Mouse (Mus musculus): ENCODE results near the gene Pacs1. TPM values are rescaled to one million over a fixed set of nuclear protein-coding genes. Genes with fewer than 3 reads are reported as not detected.
"Not testable (repeated sequence)": the region's sequence is repeated elsewhere in the genome, so short reads cannot be mapped to it uniquely, and the experiment has no call there.

The Pacs1 gene
- polyA plus RNA-seq, 1 experiment from 2014 or later: 33.9 TPM

DNA sequence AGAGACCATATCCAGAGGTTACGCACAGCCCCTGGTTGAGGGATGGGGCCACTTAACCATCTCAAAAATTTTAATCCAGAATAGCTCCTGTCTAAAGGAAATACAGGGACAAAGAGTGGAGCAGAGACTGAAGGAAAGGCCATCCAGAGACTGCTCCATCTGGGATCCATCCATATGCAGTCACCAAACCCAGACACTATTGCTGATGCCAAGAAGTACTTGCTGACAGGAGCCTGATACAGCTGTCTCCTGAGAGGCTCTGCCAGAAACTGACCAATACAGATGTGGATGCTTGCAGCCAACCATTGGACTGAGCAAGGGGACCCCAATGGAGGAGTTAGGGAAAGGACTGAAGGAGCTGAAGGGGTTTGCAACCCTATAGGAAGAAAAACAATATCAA lies 35.9 kb downstream of the Pacs1 start:
- H3K36me3 ChIP-seq: not testable (repeated sequence)

DNA sequence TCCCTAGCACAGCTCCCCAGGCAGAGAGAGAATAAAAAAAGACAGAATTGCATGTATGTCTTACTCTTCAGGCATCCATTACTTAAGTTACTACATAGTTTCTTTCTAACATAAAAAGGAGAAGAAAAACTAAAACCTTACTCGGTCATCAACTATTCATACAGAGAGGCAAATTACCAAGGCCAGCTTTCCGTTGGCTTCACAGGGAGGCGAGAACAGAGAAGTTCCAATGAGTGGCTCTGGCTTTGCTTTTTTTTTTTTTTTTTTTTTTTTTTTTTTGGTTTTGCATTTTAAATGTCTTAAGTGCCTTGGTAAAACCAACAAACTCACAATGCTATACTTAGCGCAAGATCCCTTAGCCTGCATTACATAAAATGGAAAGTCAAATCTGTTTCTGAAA lies 40.2 kb downstream of the Pacs1 start:
- WGBS: 90% methylated on average over 4 of the region's 4 CpGs
- Histone ChIP-seq H3K4me3 (no peak overlapping the region), H3K9me3 (no peaks in the 10 kb centered on the region), H3K4me2 (no peak overlapping the region), H3K27ac (no peak overlapping the region), H3K9ac (no peak overlapping the region), H3K36me3 (no peaks in the 10 kb centered on the region), H3K27me3 (no peaks in the 10 kb centered on the region), H3K4me1 (replicated peaks) (no peaks in the 10 kb centered on the region)
- no peak for ATAC-seq (ENCODE audit: low FRiP score)

More for the DNA sequence above, 35.9 kb downstream of the Pacs1 start:
- H3K9ac ChIP-seq; H3K4me1 ChIP-seq (replicated peaks); H3K9me3 ChIP-seq; H3K4me3 ChIP-seq; H3K4me2 ChIP-seq; ATAC-seq (ENCODE audit: low FRiP score); H3K27me3 ChIP-seq; H3K27ac ChIP-seq: not testable (repeated sequence)
- WGBS: 100% methylated on average over 1 of the region's 1 CpGs

DNA sequence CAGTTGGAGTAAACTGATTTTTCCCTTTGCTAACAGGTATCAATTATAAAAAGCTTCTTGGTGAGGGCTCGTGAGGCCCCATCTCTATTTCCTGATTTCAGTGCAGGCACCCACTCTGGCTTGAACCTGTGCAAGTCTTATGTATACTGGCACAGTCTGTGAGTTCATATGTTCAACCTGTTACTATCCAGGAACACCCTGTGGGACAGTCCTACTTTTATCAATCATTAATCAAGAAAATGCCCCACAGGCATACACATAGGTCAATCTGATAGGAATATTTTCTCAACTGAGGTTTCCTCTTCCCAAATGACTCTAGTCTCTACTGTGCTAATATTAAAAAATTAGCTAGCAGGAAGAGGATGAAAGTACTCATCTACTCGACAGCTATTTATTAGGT lies 42.8 kb downstream of the Pacs1 start:
- 84% methylated on average over 2 of the region's 2 CpGs for WGBS
- no peak overlapping the region for H3K4me2 ChIP-seq
- no peaks in the 10 kb centered on the region for H3K36me3 ChIP-seq
- H3K9ac ChIP-seq: no peak overlapping the region
- H3K27me3 ChIP-seq: no peaks in the 10 kb centered on the region
- no peak overlapping the region for H3K27ac ChIP-seq
- H3K4me1 ChIP-seq (replicated peaks): no peaks in the 10 kb centered on the region
- ATAC-seq (ENCODE audit: low FRiP score): no peak
- H3K9me3 ChIP-seq: no peaks in the 10 kb centered on the region
- H3K4me3 ChIP-seq: no peak overlapping the region

DNA sequence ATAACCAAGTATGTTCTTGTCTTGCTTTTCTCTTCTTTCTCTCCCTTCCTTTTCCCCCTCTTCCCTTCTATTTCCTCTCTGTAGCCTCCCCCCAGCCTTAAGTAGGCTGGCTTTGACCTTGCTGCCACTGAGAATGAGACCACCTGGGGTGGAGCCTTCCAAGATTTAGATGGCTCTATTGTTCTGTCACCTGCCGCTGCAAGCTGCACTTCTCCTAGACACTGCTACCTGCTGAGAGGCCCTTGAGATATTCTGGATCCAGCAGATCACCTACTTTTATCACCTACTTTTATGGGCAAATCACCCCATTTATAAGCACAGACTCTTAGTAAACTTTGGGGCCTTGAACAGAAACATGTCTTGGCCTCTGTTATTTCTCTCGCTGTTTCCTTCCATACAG lies 48.3 kb downstream of the Pacs1 start:
- no peaks in the 10 kb centered on the region for H3K4me1 ChIP-seq (replicated peaks)
- H3K4me3 ChIP-seq: no peak overlapping the region
- no peak for ATAC-seq (ENCODE audit: low FRiP score)
- H3K27me3 ChIP-seq: no peaks in the 10 kb centered on the region
- H3K4me2 ChIP-seq: no peak overlapping the region
- H3K36me3 ChIP-seq: no peaks in the 10 kb centered on the region
- WGBS: 38% methylated on average over 2 of the region's 2 CpGs
- no peak overlapping the region for H3K9ac ChIP-seq
- H3K9me3 ChIP-seq: no peaks in the 10 kb centered on the region
- no peak overlapping the region for H3K27ac ChIP-seq

DNA sequence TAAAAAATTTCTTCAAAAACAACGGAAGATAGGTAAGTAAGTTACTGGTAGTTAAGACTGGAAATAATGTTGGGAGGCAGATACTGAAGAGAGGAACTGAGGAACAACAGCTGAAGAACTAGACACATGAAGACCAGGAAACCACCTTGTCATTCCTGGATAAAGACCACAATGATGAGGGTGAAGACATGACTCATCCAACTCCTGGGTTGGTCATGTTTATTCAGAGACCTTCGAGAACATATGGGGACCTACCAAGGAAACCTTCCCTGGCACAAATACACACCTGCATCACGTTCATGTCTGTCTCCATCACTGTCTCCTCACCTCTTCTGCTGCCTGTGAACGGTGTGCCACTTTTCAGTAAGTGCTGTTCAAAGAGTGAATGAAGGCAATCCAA lies 48.8 kb downstream of the Pacs1 start:
- Histone ChIP-seq H3K4me3 (no peak overlapping the region), H3K9me3 (no peaks in the 10 kb centered on the region), H3K4me2 (no peak overlapping the region), H3K9ac (no peak overlapping the region), H3K27me3 (no peaks in the 10 kb centered on the region), H3K36me3 (no peaks in the 10 kb centered on the region), H3K4me1 (replicated peaks) (no peaks in the 10 kb centered on the region), H3K27ac (no peak overlapping the region)
- no peak for ATAC-seq (ENCODE audit: low FRiP score)
- WGBS: 89% methylated on average over 4 of the region's 4 CpGs

DNA sequence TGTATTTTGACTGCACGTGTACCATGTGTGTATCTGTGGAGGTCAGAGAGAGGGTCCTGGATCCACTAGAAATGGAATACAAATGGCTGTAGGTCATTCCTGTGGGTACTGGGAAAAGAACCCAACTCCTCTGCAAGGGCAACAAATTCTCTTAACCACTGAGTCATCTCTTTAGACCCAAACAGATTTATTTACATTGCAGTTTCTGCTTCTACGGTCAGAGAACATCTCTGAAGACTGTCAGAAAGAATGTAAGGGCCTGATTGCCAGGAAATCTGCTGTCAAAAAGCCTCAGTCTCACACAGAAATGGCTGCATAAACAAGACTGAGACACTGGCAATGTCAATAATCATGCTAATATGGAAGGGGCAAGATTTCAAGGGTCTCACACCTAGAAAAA lies 51.0 kb downstream of the Pacs1 start:
- Histone ChIP-seq H3K27me3 (no peaks in the 10 kb centered on the region), H3K36me3 (no peaks in the 10 kb centered on the region), H3K9me3 (no peaks in the 10 kb centered on the region), H3K4me1 (replicated peaks) (no peaks in the 10 kb centered on the region), H3K4me2 (no peak overlapping the region), H3K27ac (no peak overlapping the region), H3K4me3 (no peak overlapping the region), H3K9ac (no peak overlapping the region)
- WGBS: 89% methylated on average over 2 of the region's 2 CpGs
- no peak for ATAC-seq (ENCODE audit: low FRiP score)

DNA sequence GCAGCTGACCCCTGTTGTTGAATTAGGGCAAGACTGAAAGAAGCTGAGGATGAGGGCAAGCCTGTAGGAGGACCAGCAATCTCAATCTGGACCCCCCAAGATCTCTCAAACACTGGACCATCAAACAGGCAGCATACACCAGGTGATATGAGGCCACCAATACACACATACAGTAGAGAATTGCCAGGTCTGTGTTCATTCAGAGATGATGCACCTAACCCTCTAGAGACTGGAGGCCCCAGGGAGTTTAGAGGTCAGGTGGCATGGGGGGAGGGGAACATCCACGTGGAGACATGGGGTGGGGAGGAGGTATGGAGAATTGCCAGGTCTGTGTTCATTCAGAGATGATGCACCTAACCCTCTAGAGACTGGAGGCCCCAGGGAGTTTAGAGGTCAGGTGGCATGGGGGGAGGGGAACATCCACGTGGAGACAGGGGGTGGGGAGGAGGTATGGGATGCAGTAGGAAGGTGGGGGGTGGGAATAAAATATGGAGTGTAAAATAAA lies 51.6 kb downstream of the Pacs1 start:
- not testable (repeated sequence) for H3K9me3 ChIP-seq; H3K27me3 ChIP-seq; H3K36me3 ChIP-seq; ATAC-seq (ENCODE audit: low FRiP score); H3K9ac ChIP-seq; H3K4me3 ChIP-seq; H3K27ac ChIP-seq; H3K4me2 ChIP-seq; H3K4me1 ChIP-seq (replicated peaks)
- WGBS: 31% methylated on average over 2 of the region's 2 CpGs

DNA sequence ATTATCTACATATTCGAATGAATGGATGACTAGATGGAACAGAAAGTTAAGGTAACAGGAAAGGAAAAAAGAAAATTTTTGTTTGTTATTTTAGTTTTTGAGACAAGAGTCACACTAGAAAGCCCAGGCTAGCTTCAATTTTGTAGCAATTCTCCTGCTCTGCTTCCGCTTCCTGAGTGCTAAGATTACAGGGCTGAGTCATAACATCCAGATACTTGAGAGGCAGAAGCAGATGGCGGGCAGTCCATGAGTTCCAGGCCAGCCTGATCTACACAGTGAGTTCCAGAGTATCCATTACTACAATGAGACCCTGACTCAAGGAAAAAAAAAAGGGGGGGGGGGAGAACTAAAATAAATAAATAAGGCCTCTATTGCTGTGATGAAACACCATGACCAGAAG lies 52.5 kb downstream of the Pacs1 start:
- H3K36me3 ChIP-seq: peaks cover 1% of the 10 kb centered on the region
- H3K9me3 ChIP-seq: no peaks in the 10 kb centered on the region
- no peak overlapping the region for H3K9ac ChIP-seq
- H3K4me1 ChIP-seq (replicated peaks): no peaks in the 10 kb centered on the region
- H3K27me3 ChIP-seq: no peaks in the 10 kb centered on the region
- H3K4me3 ChIP-seq: no peak overlapping the region
- WGBS: 90% methylated on average over 3 of the region's 3 CpGs
- ATAC-seq (ENCODE audit: low FRiP score): no peak
- no peak overlapping the region for H3K4me2 ChIP-seq
- no peak overlapping the region for H3K27ac ChIP-seq

DNA sequence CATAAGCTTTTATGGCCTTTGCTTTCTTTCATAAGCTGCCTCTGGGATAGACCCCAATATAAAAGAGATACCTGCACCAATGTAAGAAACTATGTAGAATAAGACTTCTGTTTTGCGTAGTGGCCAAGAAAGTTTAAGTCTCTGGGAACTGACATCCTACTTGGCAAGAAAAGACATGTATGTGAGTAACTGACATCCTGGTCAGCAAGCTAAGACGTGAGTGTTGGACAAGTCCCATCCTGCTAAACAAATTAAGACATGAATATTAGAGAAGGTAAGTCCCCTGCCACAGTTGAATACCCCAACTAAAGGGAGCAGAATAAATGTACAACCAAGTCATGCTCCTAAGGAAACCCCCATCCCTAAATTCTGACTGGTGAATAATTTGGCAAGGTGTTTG lies 71.2 kb downstream of the Pacs1 start:
- 94% methylated on average over 2 of the region's 2 CpGs for WGBS
- Histone ChIP-seq H3K4me3 (no peak overlapping the region), H3K9ac (no peak overlapping the region), H3K27me3 (no peaks in the 10 kb centered on the region), H3K4me1 (replicated peaks) (no peaks in the 10 kb centered on the region), H3K4me2 (no peak overlapping the region), H3K36me3 (no peaks in the 10 kb centered on the region), H3K9me3 (no peaks in the 10 kb centered on the region), H3K27ac (no peak overlapping the region)
- no peak for ATAC-seq (ENCODE audit: low FRiP score)

DNA sequence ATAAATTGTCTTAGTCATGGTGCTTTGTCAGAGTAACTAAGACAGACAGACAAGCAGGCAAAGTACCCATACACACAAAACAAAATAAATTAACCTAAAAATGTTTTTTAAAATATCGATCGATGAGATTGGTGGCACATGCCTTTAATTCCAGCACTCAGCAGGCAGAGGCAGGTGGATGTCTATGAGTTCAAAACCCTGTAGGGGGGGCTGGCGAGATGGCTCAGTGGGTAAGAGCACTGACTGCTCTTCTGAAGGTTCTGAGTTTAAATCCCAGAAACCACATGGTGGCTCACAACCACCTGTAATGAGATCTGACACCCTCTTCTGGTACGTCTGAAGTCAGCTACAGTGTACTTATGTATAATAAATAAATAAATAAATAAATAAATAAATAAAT lies 72.3 kb downstream of the Pacs1 start:
- ATAC-seq (ENCODE audit: low FRiP score); H3K27ac ChIP-seq; H3K4me2 ChIP-seq; H3K36me3 ChIP-seq; H3K9ac ChIP-seq; H3K4me3 ChIP-seq; H3K27me3 ChIP-seq; H3K9me3 ChIP-seq; H3K4me1 ChIP-seq (replicated peaks): not testable (repeated sequence)
- 96% methylated on average over 4 of the region's 4 CpGs for WGBS

DNA sequence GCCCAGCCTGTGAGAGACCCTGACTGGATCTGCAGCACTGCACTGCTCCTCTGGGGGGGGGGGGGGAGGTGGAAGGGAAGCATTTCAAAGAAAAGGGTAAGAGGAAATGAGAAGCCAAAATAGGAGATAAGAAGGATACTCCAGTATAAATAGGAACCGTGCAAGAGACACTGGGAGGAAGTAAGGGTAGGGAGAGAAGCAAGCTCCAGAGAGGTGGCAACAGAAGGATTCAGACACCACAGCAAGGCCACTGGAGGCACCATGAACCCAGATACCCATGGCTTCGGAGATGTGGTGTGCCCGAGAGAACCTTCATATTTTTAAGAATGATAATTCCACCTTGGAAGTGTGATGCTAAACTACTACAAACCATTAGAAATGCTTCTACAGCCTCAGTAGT lies 74.4 kb downstream of the Pacs1 start:
- Histone ChIP-seq H3K9me3 (no peaks in the 10 kb centered on the region), H3K36me3 (no peaks in the 10 kb centered on the region), H3K27ac (no peak overlapping the region), H3K4me1 (replicated peaks) (no peaks in the 10 kb centered on the region), H3K27me3 (no peaks in the 10 kb centered on the region), H3K4me3 (no peak overlapping the region), H3K9ac (no peak overlapping the region), H3K4me2 (no peak overlapping the region)
- 93% methylated on average over 3 of the region's 3 CpGs for WGBS
- no peak for ATAC-seq (ENCODE audit: low FRiP score)

DNA sequence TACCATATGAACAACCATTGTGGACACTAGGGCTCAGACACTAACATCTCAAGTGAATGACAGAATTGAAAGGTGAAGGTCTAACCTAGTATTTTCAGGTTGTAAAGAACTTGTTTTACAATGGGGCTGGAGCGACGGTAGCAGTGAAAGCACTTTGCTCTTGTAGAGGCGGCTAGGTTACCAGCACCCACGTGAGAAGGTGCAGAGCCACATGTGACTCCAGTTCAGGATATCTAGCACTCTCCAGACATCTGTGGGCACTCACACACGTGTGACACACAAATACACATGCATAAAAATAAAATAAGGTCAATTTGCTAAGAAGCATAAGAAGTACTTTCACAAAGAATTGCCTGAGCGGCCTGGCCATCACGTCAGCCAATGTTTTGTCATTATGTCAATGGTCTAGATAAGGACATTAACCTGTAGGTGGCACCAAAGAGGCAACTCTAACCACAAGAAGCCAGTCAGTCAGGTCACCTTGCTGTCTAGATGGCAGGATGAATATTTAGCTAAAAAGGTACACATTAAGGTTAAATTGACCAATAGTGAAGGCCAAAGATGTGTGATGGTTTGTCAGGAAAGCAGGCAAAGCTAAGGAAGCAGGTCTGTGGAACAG lies 77.4 kb downstream of the Pacs1 start:
- no peaks in the 10 kb centered on the region for H3K36me3 ChIP-seq
- no peaks in the 10 kb centered on the region for H3K9me3 ChIP-seq
- no peak overlapping the region for H3K27ac ChIP-seq
- peaks cover 8% of the 10 kb centered on the region; the same call in 1 of the 2 replicates for H3K4me1 ChIP-seq (replicated peaks)
- H3K4me2 ChIP-seq: no peak overlapping the region
- no peaks in the 10 kb centered on the region for H3K27me3 ChIP-seq
- 58% methylated on average over 7 of the region's 7 CpGs for WGBS
- H3K4me3 ChIP-seq: no peak overlapping the region
- ATAC-seq (ENCODE audit: low FRiP score): no peak
- no peak overlapping the region for H3K9ac ChIP-seq

DNA sequence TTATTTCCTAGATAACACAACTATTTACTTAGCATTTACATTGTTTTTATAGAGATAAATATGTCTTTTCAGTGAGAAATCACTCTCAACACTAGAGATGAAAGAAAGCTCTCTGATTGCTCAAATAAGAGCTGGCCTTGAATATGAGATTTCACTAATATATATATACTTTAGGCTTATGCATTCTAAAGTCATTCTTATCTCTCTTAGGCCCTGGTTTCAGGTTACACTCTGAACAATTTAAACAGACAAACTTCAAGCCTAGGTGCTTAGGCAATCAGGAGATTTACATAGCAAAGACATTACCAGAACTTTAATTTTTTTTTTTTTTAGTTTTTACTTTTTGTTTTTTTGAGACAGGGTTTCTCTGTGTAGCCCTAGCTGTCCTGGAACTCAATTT lies 80.5 kb downstream of the Pacs1 start:
- no peak for ATAC-seq (ENCODE audit: low FRiP score)

More for the DNA sequence above, 80.5 kb downstream of the Pacs1 start:
- H3K36me3 ChIP-seq: no peaks in the 10 kb centered on the region
- H3K4me3 ChIP-seq: no peak overlapping the region
- no peak overlapping the region for H3K9ac ChIP-seq
- H3K27ac ChIP-seq: no peak overlapping the region
- H3K4me1 ChIP-seq (replicated peaks): peaks cover 8% of the 10 kb centered on the region; the same call in 1 of the 2 replicates
- H3K4me2 ChIP-seq: no peak overlapping the region
- no peaks in the 10 kb centered on the region for H3K9me3 ChIP-seq
- H3K27me3 ChIP-seq: no peaks in the 10 kb centered on the region

Data from hindbrain, embryonic 13.5 days (tissue).